ENCODE assay signal across 9 mouse cellular contexts in the genomic region with DNA sequence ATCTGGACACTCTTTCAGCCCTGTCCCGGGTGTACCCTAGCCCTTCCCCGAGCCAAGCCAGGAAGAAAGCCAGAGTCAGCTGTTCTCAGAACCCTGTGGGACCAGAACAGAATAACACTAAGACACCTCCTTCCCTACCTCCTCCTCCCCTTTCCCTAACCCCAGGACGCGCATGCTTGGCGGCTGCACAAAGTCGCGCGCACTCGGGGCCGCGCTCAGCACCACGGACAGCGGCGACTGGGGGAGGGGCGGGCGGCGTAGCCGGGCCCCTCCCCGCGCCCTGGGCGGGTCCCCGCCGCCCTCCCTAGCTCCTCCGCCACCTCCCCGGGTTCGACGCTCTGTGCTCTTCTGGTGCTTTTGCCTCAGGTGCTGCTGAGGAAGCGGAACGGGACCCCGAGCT. TPM values are rescaled to one million over a fixed set of nuclear protein-coding genes. Genes with fewer than 3 reads are reported as not detected.
A peak's percentile ranks its signal among the peaks of the same experiment; 100 is the strongest.
DNase-seq lines count a peak whose midpoint lies in the region; ATAC-seq and TF ChIP-seq lines count a peak whose summit lies in the region.
"Had no signal": no experiment of that assay in that cellular context is flagged by ENCODE, and none has a peak within 500 bp of the region (broad histone marks: within the 10 kb centered on the region; RNA-seq: fewer than 3 reads in every experiment).

No protein-coding gene starts in this region.

- no peak for TF ChIP-seq CTCF in thymus, adult 2 months (IDR thresholded peaks at IDR 0.05; ENCODE audit: borderline replicate concordance, control insufficient read depth, extremely low read depth, insufficient read depth, low read length, poor library complexity)
- TF ChIP-seq CTCF in heart, adult 2 months (IDR thresholded peaks at IDR 0.05) = no peak

- no peaks in the 10 kb centered on the region for H3K27me3 ChIP-seq in thymus, adult 2 months (ENCODE audit: control insufficient read depth, insufficient read depth, low read length)
- H3K27me3 ChIP-seq in heart, adult 2 months (ENCODE audit: control insufficient read depth, insufficient read depth, low read length) = no peaks in the 10 kb centered on the region; the same call in 1 of the 2 replicates
- peaks cover 33% of the 10 kb centered on the region for H3K27me3 ChIP-seq in limb, embryonic 13.5 days
- H3K27me3 ChIP-seq in midbrain, embryonic 15.5 days (replicated peaks) = no peaks in the 10 kb centered on the region
- H3K27me3 ChIP-seq: CH12.LX had no signal

- H3K9me3 ChIP-seq in limb, embryonic 13.5 days = peaks cover 6% of the 10 kb centered on the region; the same call in 1 of the 2 replicates
- no peaks in the 10 kb centered on the region for H3K9me3 ChIP-seq in midbrain, embryonic 15.5 days

- TF ChIP-seq POLR2A in thymus, adult 2 months (IDR thresholded peaks at IDR 0.05; ENCODE audit: control insufficient read depth, extremely low read depth, insufficient read depth, low read length, poor library complexity) = no peak
- no peak for TF ChIP-seq POLR2A in heart, adult 2 months (IDR thresholded peaks at IDR 0.05; ENCODE audit: insufficient read depth, low read depth, low read length)

- 0 out of 2 replicates have a peak, but pooled peaks cover 2% of the 10 kb centered on the region for H3K4me1 ChIP-seq in thymus, adult 2 months (replicated peaks; ENCODE audit: control insufficient read depth, insufficient read depth, low read length)
- H3K4me1 ChIP-seq in heart, adult 2 months (ENCODE audit: control insufficient read depth, insufficient read depth, low read length) = peaks cover 3% of the 10 kb centered on the region
- peaks cover 8% of the 10 kb centered on the region for H3K4me1 ChIP-seq in limb, embryonic 13.5 days
- H3K4me1 ChIP-seq in midbrain, embryonic 15.5 days = peaks cover 14% of the 10 kb centered on the region

- DNase-seq in thymus, postnatal 0 days (ENCODE audit: low spot score) = peak; percentile 40
- DNase-seq in thymus, adult 2 months = no peak
- peak; percentile 67 for DNase-seq in embryo, embryonic 10.5 days (ENCODE audit: low spot score)
- DNase-seq in heart, adult 2 months = peak; percentile 65 to 82
- peak; percentile 45 to 63 for DNase-seq in kidney, adult 8-10 months
- DNase-seq in testis, postnatal 10 days (ENCODE audit: low spot score) = peak; percentile 88

- H3K9ac ChIP-seq in heart, adult 2 months (ENCODE audit: low read depth, low read length) = 0 out of 2 replicates have a peak overlapping the region, but pooled peaks have one; percentile 4
- H3K9ac ChIP-seq in limb, embryonic 13.5 days = peak overlapping the region; percentile 57
- H3K9ac ChIP-seq in midbrain, embryonic 15.5 days = peak overlapping the region; percentile 64

- intact Hi-C loops in heart, adult 2 months (cut with DNase I) = no loop called here

- no peak for TF ChIP-seq EP300 in heart, adult 2 months (IDR thresholded peaks at IDR 0.05; ENCODE audit: insufficient read depth, low read depth, low read length)

- H3K36me3 ChIP-seq in thymus, adult 2 months (ENCODE audit: control insufficient read depth, insufficient read depth, low read length) = peaks cover 95% of the 10 kb centered on the region
- no peaks in the 10 kb centered on the region for H3K36me3 ChIP-seq in heart, adult 2 months (ENCODE audit: control insufficient read depth, insufficient read depth, low read length)
- H3K36me3 ChIP-seq in limb, embryonic 13.5 days = peaks cover 25% of the 10 kb centered on the region
- H3K36me3 ChIP-seq in midbrain, embryonic 15.5 days (replicated peaks) = peaks cover 19% of the 10 kb centered on the region

- no peaks in the 10 kb centered on the region for H3K79me2 ChIP-seq in heart, adult 2 months (replicated peaks; ENCODE audit: control insufficient read depth, insufficient read depth, low read length)

- peak overlapping the region; percentile 97 for H3K4me2 ChIP-seq in limb, embryonic 13.5 days (replicated peaks)
- peak overlapping the region; percentile 64 for H3K4me2 ChIP-seq in midbrain, embryonic 15.5 days

- 89% methylated on average over 28 of the region's 30 CpGs for WGBS in thymus, adult 2 months
- WGBS in heart, adult 2 months = 2% methylated on average over 30 of the region's 30 CpGs
- WGBS in limb, embryonic 13.5 days = 5% methylated on average over 30 of the region's 30 CpGs
- WGBS in midbrain, embryonic 15.5 days = 4% methylated on average over 30 of the region's 30 CpGs

- H3K27ac ChIP-seq in thymus, adult 2 months (ENCODE audit: control insufficient read depth, insufficient read depth, low read length) = no peak overlapping the region
- H3K27ac ChIP-seq in heart, adult 2 months = no peak overlapping the region
- no peak overlapping the region for H3K27ac ChIP-seq in limb, embryonic 13.5 days
- peak overlapping the region; percentile 85 for H3K27ac ChIP-seq in midbrain, embryonic 15.5 days

- no peak overlapping the region for H3K4me3 ChIP-seq in thymus, adult 2 months (ENCODE audit: control insufficient read depth, insufficient read depth, low read length)
- peak overlapping the region; percentile 34 for H3K4me3 ChIP-seq in heart, adult 2 months
- peak overlapping the region; percentile 48 for H3K4me3 ChIP-seq in limb, embryonic 13.5 days
- H3K4me3 ChIP-seq in midbrain, embryonic 15.5 days = peak overlapping the region; percentile 59

- peak; percentile 56 for ATAC-seq in limb, embryonic 13.5 days (ENCODE audit: low FRiP score, low read depth)
- peak; percentile 72 for ATAC-seq in midbrain, embryonic 15.5 days (replicated peaks)

RNA-seq across cellular contexts. Expression of gene Acd, which starts 7.3 kb away (rescaled TPM):
- polyA plus RNA-seq in thymus, postnatal 0 days (2015; fragmentation: Nextera tagmentation; extraction: Ambion mirVana) = 66.7 and 72.9 TPM in 2 replicates
- polyA plus RNA-seq in thymus, adult 2 months (2012; rRNA removed) = 118 and 122 TPM in 2 replicates
- total RNA-seq in heart, adult 2 months (2021) = 10 to 100 TPM in 1 of 2 experiments, 1 to 10 TPM in 1; 10.0 to 11.1 TPM
- polyA plus RNA-seq in heart, adult 2 months (2012; rRNA removed) = 19.7 and 22.3 TPM in 2 replicates
- 81.5 and 83.9 TPM in 2 replicates for polyA plus RNA-seq in limb, embryonic 13.5 days (2015; fragmentation: Nextera tagmentation; extraction: Ambion mirVana)
- polyA plus RNA-seq in midbrain, embryonic 15.5 days (2015; fragmentation: Nextera tagmentation; extraction: Ambion mirVana) = 104 and 106 TPM in 2 replicates

RNA-seq across cellular contexts. Expression of gene Pard6a, which starts 7.3 kb away (rescaled TPM):
- polyA plus RNA-seq in thymus, postnatal 0 days (2015; fragmentation: Nextera tagmentation; extraction: Ambion mirVana) = 20.5 and 22.4 TPM in 2 replicates
- 29.7 and 30.7 TPM in 2 replicates for polyA plus RNA-seq in thymus, adult 2 months (2012; rRNA removed)
- total RNA-seq in heart, adult 2 months (2021) = 1 to 10 TPM; 5.5 to 6.8 TPM
- 12.0 and 18.6 TPM in 2 replicates for polyA plus RNA-seq in heart, adult 2 months (2012; rRNA removed)
- 17.7 TPM in 2 replicates for polyA plus RNA-seq in limb, embryonic 13.5 days (2015; fragmentation: Nextera tagmentation; extraction: Ambion mirVana)
- polyA plus RNA-seq in midbrain, embryonic 15.5 days (2015; fragmentation: Nextera tagmentation; extraction: Ambion mirVana) = 51.6 and 51.8 TPM in 2 replicates

RNA-seq across cellular contexts. Expression of gene Carmil2, which starts 7.6 kb away (rescaled TPM):
- 53.7 and 63.6 TPM in 2 replicates for polyA plus RNA-seq in thymus, postnatal 0 days (2015; fragmentation: Nextera tagmentation; extraction: Ambion mirVana)
- polyA plus RNA-seq in thymus, adult 2 months (2012; rRNA removed) = 408 and 419 TPM in 2 replicates
- total RNA-seq in heart, adult 2 months (2021) = under 1 TPM; 0.16 to 0.25 TPM
- 0.29 and 1.4 TPM in 2 replicates for polyA plus RNA-seq in heart, adult 2 months (2012; rRNA removed)
- polyA plus RNA-seq in limb, embryonic 13.5 days (2015; fragmentation: Nextera tagmentation; extraction: Ambion mirVana) = 0.55 and 0.77 TPM in 2 replicates
- polyA plus RNA-seq in midbrain, embryonic 15.5 days (2015; fragmentation: Nextera tagmentation; extraction: Ambion mirVana) = 24.9 and 25.6 TPM in 2 replicates

RNA-seq across cellular contexts. Expression of gene 4933405L10Rik, which starts 13.8 kb away (rescaled TPM):
- 0.12 TPM in 1 of 2 replicates, not detected in the other for polyA plus RNA-seq in thymus, postnatal 0 days (2015; fragmentation: Nextera tagmentation; extraction: Ambion mirVana)
- not detected in 2 replicates for polyA plus RNA-seq in thymus, adult 2 months (2012; rRNA removed)
- not detected for total RNA-seq in heart, adult 2 months (2021)
- polyA plus RNA-seq in heart, adult 2 months (2012; rRNA removed) = not detected in 2 replicates
- 0.36 TPM in 1 of 2 replicates, not detected in the other for polyA plus RNA-seq in limb, embryonic 13.5 days (2015; fragmentation: Nextera tagmentation; extraction: Ambion mirVana)
- 0.28 and 0.43 TPM in 2 replicates for polyA plus RNA-seq in midbrain, embryonic 15.5 days (2015; fragmentation: Nextera tagmentation; extraction: Ambion mirVana)

RNA-seq across cellular contexts. Expression of gene Enkd1, which starts 14.4 kb away (rescaled TPM):
- 28.7 and 29.4 TPM in 2 replicates for polyA plus RNA-seq in thymus, postnatal 0 days (2015; fragmentation: Nextera tagmentation; extraction: Ambion mirVana)
- 46.7 and 53.9 TPM in 2 replicates for polyA plus RNA-seq in thymus, adult 2 months (2012; rRNA removed)
- 1 to 10 TPM; 1.4 to 1.9 TPM for total RNA-seq in heart, adult 2 months (2021)
- 2.0 and 2.2 TPM in 2 replicates for polyA plus RNA-seq in heart, adult 2 months (2012; rRNA removed)
- 30.8 and 32.2 TPM in 2 replicates for polyA plus RNA-seq in limb, embryonic 13.5 days (2015; fragmentation: Nextera tagmentation; extraction: Ambion mirVana)
- polyA plus RNA-seq in midbrain, embryonic 15.5 days (2015; fragmentation: Nextera tagmentation; extraction: Ambion mirVana) = 12.9 and 16.1 TPM in 2 replicates

Comparison
In these comparisons a context has a peak if more than half of its experiments do, and no peak if none do; other contexts are left out.
1. H3K9ac ChIP-seq: peak in every context shown above with its lines; median percentile 64 in midbrain, embryonic 15.5 days; 57 in limb, embryonic 13.5 days; 4 in heart, adult 2 months.
2. RNA of gene Carmil2, which starts 7.6 kb away (polyA plus RNA-seq): 408 to 419 TPM in thymus, adult 2 months, 53.7 to 63.6 TPM in thymus, postnatal 0 days and 24.9 to 25.6 TPM in midbrain, embryonic 15.5 days; 0.29 to 1.4 TPM in heart, adult 2 months and 0.55 to 0.77 TPM in limb, embryonic 13.5 days; every median in the first group is over 10 times any median in the second.